Mouse (Mus musculus) testis, postnatal 14 days (tissue): ENCODE results near the gene Pkd1.

Experiments used
- DNase-seq: peaks from one replicate; pipeline ENCODE4 v3.0.0; 2021; ENCODE audit warnings: low spot score

Pkd1 gene

GRCm38 (mm10) chr17:24644875-24645721 lies 95.5 kb downstream of the Pkd1 start:
- no peak for DNase-seq

GRCm38 (mm10) chr17:24645916-24646315 lies 96.3 kb downstream of the Pkd1 start:
- no peak for DNase-seq
